Mouse (Mus musculus) lung, adult 2 months (tissue): ENCODE measurements at regions not wholly inside any gene's neighbourhood (a gene's known extent, or its start where the extent isn't known, plus 50 kb on each side); places are given as distances from the start of the nearest gene placed in this dataset.

Experiments
- CTCF ChIP-seq: fragments of 200-500 bp; IDR thresholded peaks from 2 replicates; pipeline ENCODE4 v1.5.1; 2011; ENCODE audit warnings: mild to moderate bottlenecking, low read length, control low read depth; ENCODE audit not compliant: insufficient read depth
- POLR2A ChIP-seq: fragments of 200-500 bp; IDR thresholded peaks from 2 replicates; pipeline ENCODE4 v1.6.1; 2011; ENCODE audit warnings: low read depth, mild to moderate bottlenecking, control low read depth, low read length, borderline replicate concordance; ENCODE audit errors: extremely low read depth

DNA sequence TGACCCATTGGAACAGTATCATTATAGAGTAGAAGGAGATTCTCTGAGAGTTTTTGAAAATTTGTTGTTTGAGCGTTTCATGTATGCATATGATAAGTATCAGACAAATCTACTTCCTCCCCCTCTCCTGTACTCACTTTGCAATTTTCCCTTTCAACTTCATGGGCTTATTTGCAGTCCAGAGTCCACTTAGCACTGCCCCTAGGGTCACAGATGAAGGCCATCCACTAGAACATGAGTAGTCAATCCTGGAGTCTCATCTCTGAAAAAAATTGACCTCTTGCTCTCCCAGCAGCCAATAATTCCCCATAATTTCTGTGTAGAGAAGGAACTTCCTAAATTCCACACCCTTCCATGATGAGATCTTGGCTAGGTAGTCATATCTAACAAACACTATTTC, 665.1 kb upstream of the Rag2 start:
- no peak for TF ChIP-seq CTCF
- no peak for TF ChIP-seq POLR2A
